Mouse (Mus musculus) C2C12 (cell line): Measurements from ENCODE around the gene Ifitm7.

Experiments
- CTCF ChIP-seq: IDR thresholded peaks from one replicate; pipeline ENCODE4 v1.5.1; 2011; ENCODE audit not compliant: control insufficient read depth, insufficient read depth, insufficient read length
- MAX ChIP-seq: IDR thresholded peaks from one replicate; pipeline ENCODE4 v1.6.1; 2011; ENCODE audit warnings: mild to moderate bottlenecking, control low read depth

DNA sequence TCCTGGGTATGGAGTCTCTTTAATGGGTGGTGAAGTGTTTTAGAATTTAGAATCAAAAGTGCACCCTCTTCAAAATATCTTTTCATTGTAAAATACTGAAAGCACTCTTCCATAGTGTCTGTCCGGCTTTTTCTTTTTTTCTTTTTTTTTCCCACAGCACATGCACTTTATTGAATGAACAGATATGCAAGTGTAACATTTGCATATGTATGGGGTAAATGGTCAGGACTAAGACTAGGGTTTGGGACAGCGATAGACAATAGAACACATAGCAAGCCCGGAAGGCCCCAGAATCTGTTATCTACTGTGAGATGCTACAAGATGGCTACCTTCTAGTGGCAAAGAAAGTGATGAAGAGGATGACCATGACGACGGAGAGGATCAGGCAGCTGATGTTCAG, 3.5 kb downstream of the Ifitm7 start:
- TF ChIP-seq CTCF (no peak), MAX (no peak)
